Mouse (Mus musculus) induced T-regulatory cell, adult 2 months (primary cell): ENCODE results near the gene Map1b.

Experiments
- DNase-seq: peaks from one replicate; pipeline ENCODE4 v3.0.0-alpha.2; 2012; ENCODE audit warnings: low read depth

Gene Map1b

DNA sequence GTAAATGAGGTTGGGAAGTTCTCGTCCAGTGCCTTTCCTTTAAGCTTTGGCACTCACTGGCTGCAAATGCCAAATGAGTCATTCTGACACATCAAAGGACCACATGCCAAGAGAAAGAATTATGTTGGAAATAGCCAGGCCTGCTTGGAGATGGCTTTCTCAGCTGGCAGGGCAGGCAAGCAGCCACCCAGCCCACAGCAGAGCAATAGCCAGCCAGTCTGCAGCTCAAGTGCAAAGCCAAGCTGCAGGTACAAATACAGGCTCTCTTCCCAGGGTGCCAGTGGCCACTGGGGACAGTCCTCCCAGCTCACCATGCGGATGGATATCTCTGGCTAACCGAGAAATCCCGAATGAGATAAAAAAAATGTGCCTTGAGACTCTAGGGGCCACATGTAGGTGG is 12.1 kb upstream of the Map1b start:
- DNase-seq: no peak

DNA sequence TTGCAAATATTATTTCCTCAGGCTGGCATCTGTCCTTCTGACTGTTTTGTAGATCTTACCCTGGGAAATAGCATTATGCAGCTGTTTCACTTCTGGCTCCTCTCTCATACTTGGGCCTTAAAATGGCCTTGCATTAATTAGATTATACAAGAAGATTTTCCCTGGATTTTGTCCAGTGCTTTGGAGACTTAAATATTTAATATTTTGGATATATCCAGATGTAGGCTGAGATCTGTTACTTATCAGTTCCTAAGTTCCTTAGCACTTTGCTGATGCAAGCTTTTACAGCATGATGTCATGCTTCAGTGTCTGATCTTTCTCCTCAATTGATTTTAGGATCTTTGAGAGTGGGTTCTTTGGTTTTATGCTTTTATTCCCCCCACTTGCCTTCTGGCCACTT is 11.6 kb upstream of the Map1b start:
- no peak for DNase-seq

GRCm38 (mm10) chr13:99525491-99525890 is 9.2 kb upstream of the Map1b start:
- DNase-seq: no peak

- no peak for DNase-seq
Observed at GRCm38 (mm10) chr13:99517836-99518235, 1.5 kb upstream of the Map1b start.

- DNase-seq: peak; percentile 36
Observed at GRCm38 (mm10) chr13:99515736-99516447, 448 bp downstream of the Map1b start.

DNA sequence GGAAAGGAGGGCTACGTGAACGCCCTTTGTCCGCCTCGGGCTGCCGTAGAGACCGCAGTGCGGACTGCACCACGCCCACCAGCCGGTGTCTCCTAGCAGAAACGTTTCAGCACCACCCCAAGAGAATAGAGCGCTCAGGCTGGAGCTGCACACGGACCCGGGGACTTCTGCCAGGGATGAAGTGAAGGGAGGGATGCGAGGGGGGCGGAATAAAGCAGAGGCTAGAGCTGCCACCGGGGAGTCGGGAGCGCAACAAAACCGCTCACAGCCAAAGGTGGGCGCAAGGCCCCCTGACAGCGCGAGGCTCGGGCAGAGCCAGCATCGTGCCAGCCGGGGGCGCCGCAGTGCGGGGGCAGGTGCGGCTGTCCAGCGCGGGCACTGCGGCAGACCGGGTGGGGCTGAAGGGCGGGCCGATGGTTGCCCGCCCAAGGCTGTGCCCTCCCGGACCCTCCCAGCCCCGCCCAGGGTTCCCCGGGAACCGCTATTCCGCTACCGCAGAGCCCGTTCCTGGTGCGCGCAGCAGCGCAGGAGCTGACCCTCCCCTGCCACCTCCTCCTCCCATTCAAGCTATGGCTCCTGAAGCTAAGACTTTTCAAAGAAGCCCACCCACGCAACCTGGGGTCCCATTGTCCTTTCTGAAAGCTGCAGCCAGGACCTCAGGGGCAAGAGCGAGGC is 1.3 kb downstream of the Map1b start:
- no peak for DNase-seq

- DNase-seq: no peak
Observed at GRCm38 (mm10) chr13:99513990-99514389, 2.4 kb downstream of the Map1b start.

DNA sequence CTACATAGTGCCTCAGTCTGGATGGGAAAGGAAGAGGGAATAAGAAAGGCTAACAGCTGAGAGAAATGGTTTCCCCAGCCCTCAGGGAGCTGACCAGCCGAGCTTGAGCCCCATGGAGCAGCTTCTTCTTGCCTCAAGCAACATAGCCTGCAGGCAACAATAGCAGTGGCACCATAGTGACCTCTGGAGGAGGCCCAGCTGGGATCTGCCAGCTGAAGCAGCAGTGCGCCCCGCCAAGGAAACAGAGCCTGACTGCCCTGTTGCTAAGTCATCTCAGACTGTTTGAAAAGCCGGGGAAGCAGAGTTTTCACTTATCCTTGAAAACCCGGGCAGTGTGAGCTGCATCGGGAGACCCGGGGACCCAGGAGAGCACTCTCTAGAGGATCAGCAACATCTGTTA is 3.2 kb downstream of the Map1b start:
- DNase-seq: no peak

GRCm38 (mm10) chr13:99509896-99510295 is 6.4 kb downstream of the Map1b start:
- DNase-seq: no peak

DNA sequence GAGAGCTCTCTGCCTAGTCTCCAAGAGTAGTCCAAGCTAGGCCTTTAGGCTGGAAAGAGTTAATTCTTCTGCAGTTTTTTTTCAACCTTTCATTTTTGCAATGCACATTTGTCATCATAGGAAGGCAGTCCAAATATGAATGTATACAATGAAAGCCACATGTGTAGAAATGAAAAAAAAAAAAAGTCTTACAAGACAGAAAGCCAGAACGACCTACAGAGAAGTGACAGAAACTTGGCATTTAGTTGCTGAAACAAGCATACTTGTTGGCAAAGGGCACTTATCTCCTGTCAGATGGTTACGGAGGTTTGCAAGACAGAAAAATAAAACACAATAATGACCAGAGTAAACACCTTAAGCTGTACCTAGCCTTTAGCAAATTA is 9.8 kb downstream of the Map1b start:
- no peak for DNase-seq

DNA sequence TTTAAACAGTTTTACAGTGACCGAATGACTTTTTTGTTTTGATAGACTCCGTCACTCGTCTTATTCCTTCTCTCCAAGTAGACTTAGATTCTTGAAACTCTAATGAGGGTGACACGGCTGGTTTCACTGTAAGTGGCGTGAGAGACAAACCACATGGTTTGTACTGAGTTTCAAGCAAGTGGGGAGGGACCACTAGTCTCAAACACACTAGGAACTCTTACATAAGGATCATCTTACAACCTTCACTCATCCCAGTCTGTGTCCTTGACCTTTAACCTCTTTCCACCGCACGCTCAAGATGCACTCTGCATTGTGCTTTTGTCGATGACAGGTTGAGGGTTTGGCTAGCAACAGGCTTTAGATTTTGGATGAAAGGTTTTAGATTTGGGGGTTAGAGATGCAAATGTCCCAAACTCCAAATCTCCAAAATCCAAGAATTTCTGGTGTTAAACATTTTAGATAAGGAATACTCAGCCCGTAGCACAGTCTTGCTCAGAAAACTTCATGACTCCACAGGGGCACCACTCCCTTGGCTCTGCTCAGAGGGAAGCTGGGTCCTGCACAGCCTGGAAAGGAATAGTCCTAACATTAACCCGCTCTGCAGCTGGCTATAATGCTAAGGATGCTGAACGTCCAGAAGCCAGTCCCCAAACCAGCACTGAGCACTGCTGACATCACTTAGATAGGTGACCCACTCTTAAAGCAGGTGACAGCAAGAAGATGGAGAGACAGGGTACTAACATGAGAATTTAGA is 10.3 kb downstream of the Map1b start:
- DNase-seq: no peak

DNA sequence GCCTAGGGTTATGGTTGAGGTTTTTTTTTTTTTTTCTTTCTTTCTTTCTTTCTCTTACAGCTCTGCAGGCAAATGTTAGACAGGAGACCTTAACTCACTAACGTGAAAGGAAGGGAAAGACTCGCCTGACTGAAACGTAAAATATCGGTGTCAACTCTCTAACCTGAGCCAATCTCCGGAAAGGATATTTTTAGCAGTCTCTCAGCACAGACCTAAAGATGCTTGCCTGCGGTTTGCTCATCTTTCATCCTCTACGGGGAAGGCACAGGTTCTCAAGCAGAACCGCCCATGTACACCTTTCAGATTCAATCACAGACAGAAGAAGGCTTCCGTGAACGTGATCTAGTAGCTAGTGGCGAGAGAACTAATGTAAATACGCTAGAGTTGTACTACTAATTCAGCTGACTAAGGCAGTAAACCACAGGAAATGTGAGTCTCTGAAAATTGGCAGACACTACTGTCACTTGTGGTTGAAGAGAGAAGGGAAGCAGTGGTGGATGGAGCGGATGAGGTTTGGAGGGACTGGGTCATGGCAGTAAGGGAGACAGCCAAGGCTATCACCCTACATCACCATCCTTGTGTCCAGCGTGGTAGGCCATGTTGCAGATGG is 12.9 kb downstream of the Map1b start:
- DNase-seq: peak; percentile 55

- DNase-seq: peak; percentile 26
Observed at GRCm38 (mm10) chr13:99502911-99503310, 13.4 kb downstream of the Map1b start.

DNA sequence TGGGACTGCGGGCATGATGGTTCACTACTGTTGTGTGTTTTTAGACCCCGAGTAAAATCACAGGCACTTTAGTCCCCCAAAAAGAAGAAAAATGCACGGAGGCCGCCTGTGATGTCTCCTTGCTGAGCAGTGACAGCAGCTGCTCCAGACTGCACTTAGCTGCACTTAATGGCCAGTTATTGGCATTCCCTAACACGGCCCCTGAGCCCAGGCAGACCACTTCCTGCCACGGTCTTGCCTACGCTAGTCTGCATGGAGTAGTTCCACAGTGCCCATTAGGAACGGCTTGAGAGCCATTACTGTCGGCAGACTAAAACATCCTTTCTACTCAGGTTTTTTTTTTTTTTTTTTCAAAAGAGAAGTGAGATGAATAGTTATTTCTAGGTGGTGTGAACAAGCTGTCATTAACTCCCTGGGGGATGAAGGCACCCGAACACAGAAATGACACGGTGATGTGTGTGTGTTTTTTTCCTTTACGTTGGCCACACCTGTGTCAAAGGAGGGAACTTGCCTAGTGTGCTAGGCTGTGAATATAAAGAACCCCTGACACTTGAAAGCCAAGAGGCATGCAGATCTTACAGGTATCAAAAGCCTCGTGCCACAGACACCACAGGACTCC is 14.1 kb downstream of the Map1b start:
- DNase-seq: no peak

- no peak for DNase-seq
Observed at GRCm38 (mm10) chr13:99501393-99501792, 14.9 kb downstream of the Map1b start.

- no peak for DNase-seq
Observed at GRCm38 (mm10) chr13:99500609-99501008, 15.7 kb downstream of the Map1b start.

DNA sequence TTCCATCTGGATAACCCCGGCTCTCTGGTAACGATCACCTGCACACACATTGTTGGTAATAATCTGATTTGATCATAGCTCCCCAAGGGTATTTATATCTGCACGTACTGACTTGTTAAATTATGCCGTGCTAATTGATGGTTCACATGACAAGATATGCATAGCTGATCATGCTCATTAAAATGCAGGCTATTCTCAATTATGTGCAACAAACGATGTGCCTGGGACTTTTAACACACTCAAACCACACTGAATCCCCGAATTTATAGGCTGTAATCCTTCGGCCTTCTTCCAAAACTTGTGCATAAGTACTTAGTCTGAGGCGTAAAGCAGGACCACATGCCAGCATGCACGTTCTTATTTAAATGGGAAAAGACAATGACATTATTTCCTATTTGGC is 16.6 kb downstream of the Map1b start:
- no peak for DNase-seq

GRCm38 (mm10) chr13:99496106-99496505 is 20.2 kb downstream of the Map1b start:
- peak; percentile 12 for DNase-seq

GRCm38 (mm10) chr13:99494416-99494815 is 21.9 kb downstream of the Map1b start:
- DNase-seq: no peak

DNA sequence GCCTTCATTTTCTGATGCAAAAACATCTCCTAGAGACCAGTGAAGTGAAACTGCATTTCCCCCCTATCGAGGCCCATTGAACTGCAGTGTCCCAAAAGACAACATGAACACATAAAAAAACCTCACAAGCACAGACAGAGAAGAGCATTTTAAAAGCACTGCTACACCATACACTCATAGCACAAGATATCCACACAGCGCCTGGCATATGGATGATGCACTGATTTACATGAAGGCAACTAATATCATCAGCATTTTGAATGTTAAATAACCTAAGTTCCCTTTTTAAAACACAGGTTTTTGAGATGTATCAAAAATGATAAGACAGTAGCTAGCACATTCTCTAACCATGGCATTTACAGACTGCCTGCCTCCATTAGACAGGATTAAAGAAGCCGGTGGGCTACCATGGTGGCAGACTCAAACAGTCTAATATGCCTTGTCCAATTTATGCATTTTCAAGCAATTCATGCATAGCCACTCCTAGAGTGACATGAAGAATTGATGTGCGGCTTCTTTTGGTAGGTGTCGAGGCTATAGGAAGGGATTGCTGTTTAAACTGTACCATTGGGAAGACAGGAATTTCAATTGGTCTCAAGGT is 22.9 kb downstream of the Map1b start:
- DNase-seq: no peak

- DNase-seq: no peak
Observed at GRCm38 (mm10) chr13:99492619-99493303, 23.6 kb downstream of the Map1b start.
